Mouse (Mus musculus): ENCODE results near the gene Synj2bp. TPM values are rescaled to one million over a fixed set of nuclear protein-coding genes. Genes with fewer than 3 reads are reported as not detected.

Gene Synj2bp
- total RNA-seq (2014; rRNA removed) = 40.4 and 55.0 TPM in 2 replicates
- polyA plus RNA-seq (2012; rRNA removed) = 32.3 and 32.6 TPM in 2 replicates

DNA sequence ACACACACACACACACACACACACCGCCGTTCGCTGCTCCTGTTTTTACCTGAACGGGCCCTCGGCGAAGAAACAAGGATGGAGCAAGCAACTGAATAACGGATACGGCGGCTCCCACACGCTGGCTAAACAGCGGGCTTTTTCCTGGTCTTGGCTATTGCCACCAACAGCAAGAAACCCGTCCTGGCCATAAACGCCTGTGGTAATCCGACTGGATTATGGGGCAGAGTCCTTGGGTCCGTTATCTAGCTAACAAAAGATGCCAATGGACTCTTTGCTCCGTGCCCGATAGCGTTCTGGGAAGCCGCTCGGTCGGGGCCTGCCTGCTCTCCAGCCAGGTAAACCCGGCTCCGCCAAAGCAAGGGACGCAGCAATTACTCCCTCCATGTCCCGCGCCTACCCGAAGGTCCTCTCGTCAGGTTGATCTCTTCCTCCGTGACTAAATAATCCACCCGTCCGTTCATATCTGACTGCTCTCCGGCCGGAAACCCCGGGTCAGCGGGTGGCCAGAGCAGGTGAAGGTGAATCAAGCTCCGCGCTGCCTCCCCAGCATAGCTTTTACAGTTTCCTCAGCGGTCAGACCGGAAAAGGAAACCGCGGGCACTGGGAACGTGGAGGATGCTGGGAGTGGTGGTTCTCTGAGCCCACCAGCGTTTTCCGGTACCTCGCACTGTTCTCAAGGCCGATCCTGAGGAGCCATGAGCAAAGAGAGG is at the start of gene Synj2bp, which contains the start of gene Gm20498:
Gene Synj2bp (minus strand): TSS at position 596 of the 713 bp plus-strand sequence.
Gene Gm20498 (minus strand): TSS at position 590 of the 713 bp plus-strand sequence.
- Histone ChIP-seq H3K36me3 (ENCODE audit: control insufficient read depth, insufficient read depth, low read length) (no peaks in the 10 kb centered on the region), H3K27me3 (ENCODE audit: control insufficient read depth, insufficient read depth, low read length) (no peaks in the 10 kb centered on the region), H3K4me3 (ENCODE audit: insufficient read depth, low read depth, low read length) (peak within 1 kb of the TSS; percentile 62), H3K79me2 (ENCODE audit: control insufficient read depth, insufficient read depth, low read length) (peaks cover 3% of the 10 kb centered on the region; the same call in 1 of the 2 replicates), H3K9ac (ENCODE audit: low read depth, low read length) (peak within 1 kb of the TSS; percentile 74), H3K27ac (replicated peaks; ENCODE audit: insufficient read depth, low read depth, low read length) (peak within 1 kb of the TSS; percentile 57), H3K4me1 (ENCODE audit: control insufficient read depth, insufficient read depth, low read length) (peaks cover 10% of the 10 kb centered on the region)
- DNase-seq (ENCODE audit: extremely low read depth, low read depth, low spot score) = peak; percentile 87
- under 1% methylated on average over 46 of the region's 46 CpGs for WGBS
- TF ChIP-seq CTCF (IDR thresholded peaks at IDR 0.05; ENCODE audit: low read depth, low read length) (no peak), POLR2A (IDR thresholded peaks at IDR 0.05; ENCODE audit: extremely low read depth, insufficient read depth, low read length) (peak; percentile 84; the same call in 1 of the 2 replicates)

DNA sequence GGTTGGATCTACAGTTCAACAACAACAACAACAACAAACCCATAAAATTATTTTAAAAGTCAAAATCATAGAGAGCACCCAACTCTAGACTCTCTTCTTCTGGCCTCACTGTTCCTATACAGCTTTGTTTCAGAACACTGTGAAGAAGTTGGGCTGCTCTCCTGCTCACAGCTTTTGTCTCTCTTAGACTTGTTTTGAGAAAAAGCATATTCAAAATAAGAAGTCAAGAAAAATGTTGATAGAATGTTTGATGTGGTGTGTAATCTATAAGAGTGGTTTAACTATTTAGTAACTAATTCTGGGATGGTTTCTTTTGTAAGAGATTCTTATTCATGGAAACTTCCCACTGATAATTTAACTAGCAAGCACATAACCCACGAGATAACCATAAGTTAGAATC is 35.7 kb upstream of the Synj2bp start, which contains the start of gene Adam21:
Gene Adam21 (minus strand): TSS at position 101 of the 400 bp plus-strand sequence.
- no peak within 1 kb of the TSS for H3K27ac ChIP-seq (replicated peaks; ENCODE audit: insufficient read depth, low read depth, low read length)
- H3K79me2 ChIP-seq (ENCODE audit: control insufficient read depth, insufficient read depth, low read length) = no peaks in the 10 kb centered on the region
- no peaks in the 10 kb centered on the region for H3K4me1 ChIP-seq (ENCODE audit: control insufficient read depth, insufficient read depth, low read length)
- no peak within 1 kb of the TSS for H3K4me3 ChIP-seq (ENCODE audit: insufficient read depth, low read depth, low read length)
- DNase-seq (ENCODE audit: extremely low read depth, low read depth, low spot score) = no peak
- H3K27me3 ChIP-seq (ENCODE audit: control insufficient read depth, insufficient read depth, low read length) = no peaks in the 10 kb centered on the region
- TF ChIP-seq CTCF (IDR thresholded peaks at IDR 0.05; ENCODE audit: low read depth, low read length) (no peak), POLR2A (IDR thresholded peaks at IDR 0.05; ENCODE audit: extremely low read depth, insufficient read depth, low read length) (no peak)
- 100% methylated on average over 1 of the region's 1 CpGs for WGBS
- no peak within 1 kb of the TSS for H3K9ac ChIP-seq (ENCODE audit: low read depth, low read length)
- H3K36me3 ChIP-seq (ENCODE audit: control insufficient read depth, insufficient read depth, low read length) = peaks cover 3% of the 10 kb centered on the region

DNA sequence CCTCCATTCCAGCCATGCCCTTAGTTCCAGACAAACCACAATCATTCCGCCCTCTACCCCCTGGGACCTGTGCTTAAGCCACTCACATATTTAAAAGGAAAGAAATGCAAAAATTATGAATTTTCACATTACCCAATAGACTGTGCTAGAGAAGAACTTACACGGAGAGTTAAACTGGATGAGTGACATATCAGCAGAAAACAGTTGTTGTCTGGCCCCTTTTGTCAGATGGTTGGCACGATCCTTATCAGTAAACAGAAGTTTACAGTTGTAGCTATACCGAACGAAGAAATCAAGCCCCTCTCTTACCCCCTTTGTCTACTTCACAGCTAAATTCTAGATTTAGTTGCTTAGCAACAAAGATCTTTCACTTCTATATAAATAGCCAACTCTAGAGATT is 35.2 kb upstream of the Synj2bp start:
- no peak for DNase-seq (ENCODE audit: extremely low read depth, low read depth, low spot score)
- Histone ChIP-seq H3K4me3 (ENCODE audit: insufficient read depth, low read depth, low read length) (no peak overlapping the region), H3K9ac (ENCODE audit: low read depth, low read length) (no peak overlapping the region), H3K79me2 (ENCODE audit: control insufficient read depth, insufficient read depth, low read length) (no peaks in the 10 kb centered on the region), H3K27ac (replicated peaks; ENCODE audit: insufficient read depth, low read depth, low read length) (no peak overlapping the region), H3K36me3 (ENCODE audit: control insufficient read depth, insufficient read depth, low read length) (peaks cover under 1% of the 10 kb centered on the region), H3K4me1 (ENCODE audit: control insufficient read depth, insufficient read depth, low read length) (no peaks in the 10 kb centered on the region), H3K27me3 (ENCODE audit: control insufficient read depth, insufficient read depth, low read length) (no peaks in the 10 kb centered on the region)
- TF ChIP-seq POLR2A (IDR thresholded peaks at IDR 0.05; ENCODE audit: extremely low read depth, insufficient read depth, low read length) = no peak
- TF ChIP-seq CTCF (IDR thresholded peaks at IDR 0.05; ENCODE audit: low read depth, low read length) = no peak
- WGBS = 89% methylated on average over 5 of the region's 5 CpGs

DNA sequence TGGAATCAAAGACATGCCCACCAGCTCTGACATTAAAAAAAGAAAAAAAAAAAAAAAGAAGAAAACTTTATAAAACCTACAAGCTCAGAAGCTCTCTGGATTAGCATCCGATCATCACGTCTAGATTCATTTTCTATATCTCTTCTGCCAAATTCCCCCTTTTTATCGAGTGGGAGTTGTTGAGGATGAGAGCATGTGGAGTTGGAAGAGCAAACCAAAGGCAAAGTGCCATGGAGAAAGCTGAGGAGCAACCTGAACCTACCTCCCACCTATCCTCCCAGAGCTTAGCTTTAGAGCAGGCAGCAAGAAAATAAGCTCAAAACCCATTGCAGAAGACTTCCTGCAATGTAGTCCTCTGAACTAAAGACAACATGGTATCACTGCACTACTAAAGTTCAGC is 31.5 kb upstream of the Synj2bp start:
- Histone ChIP-seq H3K27me3 (ENCODE audit: control insufficient read depth, insufficient read depth, low read length) (no peaks in the 10 kb centered on the region), H3K36me3 (ENCODE audit: control insufficient read depth, insufficient read depth, low read length) (no peaks in the 10 kb centered on the region), H3K4me1 (ENCODE audit: control insufficient read depth, insufficient read depth, low read length) (no peaks in the 10 kb centered on the region), H3K4me3 (ENCODE audit: insufficient read depth, low read depth, low read length) (no peak overlapping the region), H3K79me2 (ENCODE audit: control insufficient read depth, insufficient read depth, low read length) (no peaks in the 10 kb centered on the region), H3K9ac (ENCODE audit: low read depth, low read length) (no peak overlapping the region), H3K27ac (replicated peaks; ENCODE audit: insufficient read depth, low read depth, low read length) (no peak overlapping the region)
- TF ChIP-seq POLR2A (IDR thresholded peaks at IDR 0.05; ENCODE audit: extremely low read depth, insufficient read depth, low read length) = no peak
- no peak for TF ChIP-seq CTCF (IDR thresholded peaks at IDR 0.05; ENCODE audit: low read depth, low read length)
- no peak for DNase-seq (ENCODE audit: extremely low read depth, low read depth, low spot score)
- 96% methylated on average over 3 of the region's 3 CpGs for whole genome bisulfite sequencing

DNA sequence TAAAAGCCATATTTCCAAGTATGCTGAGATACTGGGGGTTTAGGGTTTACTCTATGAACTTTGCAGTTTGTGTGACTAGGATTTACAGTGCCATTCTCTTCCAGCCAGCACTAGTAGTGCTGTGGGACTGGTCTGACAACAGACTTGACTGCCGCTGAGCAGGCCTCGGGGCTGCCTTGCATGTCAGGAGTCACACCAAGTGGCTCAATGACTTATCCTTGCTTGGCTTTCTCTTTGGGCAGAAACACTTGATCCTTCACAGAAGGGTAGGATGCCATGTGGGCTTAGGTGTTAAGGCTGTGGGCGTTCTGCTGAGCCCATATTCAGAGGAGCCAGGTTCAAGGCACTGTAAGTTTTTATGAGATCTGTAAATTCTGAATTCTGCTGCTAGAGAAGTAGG is 16.6 kb upstream of the Synj2bp start:
- no peaks in the 10 kb centered on the region for H3K4me1 ChIP-seq (ENCODE audit: control insufficient read depth, insufficient read depth, low read length)
- no peak overlapping the region for H3K9ac ChIP-seq (ENCODE audit: low read depth, low read length)
- H3K79me2 ChIP-seq (ENCODE audit: control insufficient read depth, insufficient read depth, low read length) = no peaks in the 10 kb centered on the region
- TF ChIP-seq CTCF (IDR thresholded peaks at IDR 0.05; ENCODE audit: low read depth, low read length) = no peak
- no peak for TF ChIP-seq POLR2A (IDR thresholded peaks at IDR 0.05; ENCODE audit: extremely low read depth, insufficient read depth, low read length)
- DNase-seq (ENCODE audit: extremely low read depth, low read depth, low spot score) = no peak
- H3K27ac ChIP-seq (replicated peaks; ENCODE audit: insufficient read depth, low read depth, low read length) = no peak overlapping the region
- 88% methylated on average over 3 of the region's 3 CpGs for WGBS
- H3K27me3 ChIP-seq (ENCODE audit: control insufficient read depth, insufficient read depth, low read length) = no peaks in the 10 kb centered on the region
- H3K4me3 ChIP-seq (ENCODE audit: insufficient read depth, low read depth, low read length) = no peak overlapping the region
- H3K36me3 ChIP-seq (ENCODE audit: control insufficient read depth, insufficient read depth, low read length) = no peaks in the 10 kb centered on the region

DNA sequence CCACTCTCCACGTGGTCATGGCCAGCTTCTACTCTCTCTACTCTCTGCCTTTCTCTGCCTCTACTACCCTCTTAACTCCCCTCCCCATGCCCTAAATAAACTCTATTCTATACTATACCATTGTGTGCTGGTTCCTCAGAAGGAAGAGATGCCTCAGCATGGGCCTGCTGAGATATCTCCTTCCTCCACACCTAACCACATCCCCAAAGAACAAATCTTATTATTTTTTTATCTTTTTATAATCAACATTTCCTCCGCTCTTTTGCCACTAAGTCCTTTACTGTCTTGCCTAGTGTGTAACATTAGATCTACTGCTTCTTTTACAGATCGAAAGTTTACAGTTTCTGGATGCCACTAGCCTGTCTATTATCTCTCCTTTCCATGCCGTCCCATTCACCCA is 14.5 kb upstream of the Synj2bp start:
- H3K4me3 ChIP-seq (ENCODE audit: insufficient read depth, low read depth, low read length) = no peak overlapping the region
- H3K27me3 ChIP-seq (ENCODE audit: control insufficient read depth, insufficient read depth, low read length) = no peaks in the 10 kb centered on the region
- no peak overlapping the region for H3K9ac ChIP-seq (ENCODE audit: low read depth, low read length)
- no peaks in the 10 kb centered on the region for H3K4me1 ChIP-seq (ENCODE audit: control insufficient read depth, insufficient read depth, low read length)
- no peaks in the 10 kb centered on the region for H3K79me2 ChIP-seq (ENCODE audit: control insufficient read depth, insufficient read depth, low read length)
- 62% methylated on average over 4 of the region's 4 CpGs for WGBS
- no peak for DNase-seq (ENCODE audit: extremely low read depth, low read depth, low spot score)
- no peak overlapping the region for H3K27ac ChIP-seq (replicated peaks; ENCODE audit: insufficient read depth, low read depth, low read length)
- no peaks in the 10 kb centered on the region for H3K36me3 ChIP-seq (ENCODE audit: control insufficient read depth, insufficient read depth, low read length)
- TF ChIP-seq CTCF (IDR thresholded peaks at IDR 0.05; ENCODE audit: low read depth, low read length) = no peak
- no peak for TF ChIP-seq POLR2A (IDR thresholded peaks at IDR 0.05; ENCODE audit: extremely low read depth, insufficient read depth, low read length)

Measured in liver, adult 2 months (tissue).